Mouse (Mus musculus) gonadal fat pad, adult 2 months (tissue): ENCODE measurements around the gene Il23a. TPM values are rescaled to one million over a fixed set of nuclear protein-coding genes. Genes with fewer than 3 reads are reported as not detected.
A peak's percentile ranks its signal among the peaks of the same experiment; 100 is the strongest.
"Not testable (repeated sequence)": the region's sequence is repeated elsewhere in the genome, so short reads cannot be mapped to it uniquely, and the experiment has no call there.

Source experiments
- DNase-seq: peaks from one replicate; pipeline ENCODE4 v3.0.0-alpha.2; 2012; ENCODE audit warnings: low read depth
- polyA plus RNA-seq: library from polyadenylated mRNA; depleted of rRNA; stranded (reverse); fragments of >200 nt; gene quantifications from 2 replicates; pipeline ENCODE4 v1.2.3, GENCODE M21; 2012; rRNA removed

The Il23a gene
- polyA plus RNA-seq, 1 experiment, result 0.34 TPM

- no peak for DNase-seq
Measured at GRCm38 (mm10) chr10:128263393-128264310, 34.9 kb downstream of the Il23a start.

- DNase-seq, result no peak
Measured at GRCm38 (mm10) chr10:128262300-128262699, 36.3 kb downstream of the Il23a start.

- not testable (repeated sequence) for DNase-seq
Measured at GRCm38 (mm10) chr10:128260376-128260775, 38.2 kb downstream of the Il23a start.

- DNase-seq, result no peak
Measured at GRCm38 (mm10) chr10:128259946-128260345, 38.6 kb downstream of the Il23a start.

GRCm38 (mm10) chr10:128258953-128259352, 39.6 kb downstream of the Il23a start:
- DNase-seq, result no peak

GRCm38 (mm10) chr10:128256328-128256727, 42.2 kb downstream of the Il23a start:
- no peak for DNase-seq

GRCm38 (mm10) chr10:128255925-128256324, 42.6 kb downstream of the Il23a start:
- DNase-seq, result no peak

GRCm38 (mm10) chr10:128253677-128254255, 44.8 kb downstream of the Il23a start, which contains the start of gene Apon:
TSS of gene Apon (plus strand) at chr10:128254096.
- DNase-seq, result peak; percentile 63

GRCm38 (mm10) chr10:128250565-128250964, 48.0 kb downstream of the Il23a start:
- no peak for DNase-seq

- no peak for DNase-seq
Measured at GRCm38 (mm10) chr10:128247020-128247732, 51.4 kb downstream of the Il23a start.

Other genes with a start within 250 kb of the Il23a start
- gene Ptges3, start 239.8 kb downstream of the Il23a start, polyA plus RNA-seq, result 21.0 and 41.0 TPM in 2 replicates
- gene Atp5b, start 215.5 kb downstream of the Il23a start, polyA plus RNA-seq, result 2,186 and 2,996 TPM in 2 replicates
- 32.2 and 38.6 TPM in 2 replicates for gene Baz2a, start 207.2 kb downstream of the Il23a start, polyA plus RNA-seq
- 124 and 125 TPM in 2 replicates for gene Rbms2, start 118.5 kb downstream of the Il23a start, polyA plus RNA-seq
- 2.7 and 2.8 TPM in 2 replicates for gene Gls2, start 104.3 kb downstream of the Il23a start, polyA plus RNA-seq
- 9.1 and 12.2 TPM in 2 replicates for gene Spryd4, start 86.9 kb downstream of the Il23a start, polyA plus RNA-seq
- not detected in 2 replicates for gene Mip, start 72.9 kb downstream of the Il23a start, polyA plus RNA-seq
- gene Timeless, start 66.7 kb downstream of the Il23a start, polyA plus RNA-seq, result 3.5 and 3.6 TPM in 2 replicates
- gene Apon, start 44.7 kb downstream of the Il23a start, polyA plus RNA-seq, result 0.75 TPM in 1 of 2 replicates, not detected in the other
- gene Apof, start 30.1 kb downstream of the Il23a start, polyA plus RNA-seq, result 0.14 and 2.2 TPM in 2 replicates
- gene Stat2, start 28.2 kb downstream of the Il23a start, polyA plus RNA-seq, result 29.0 and 31.4 TPM in 2 replicates
- 22.9 and 23.6 TPM in 2 replicates for gene Pan2, start 4.6 kb upstream of the Il23a start, polyA plus RNA-seq
- 96.7 and 103 TPM in 2 replicates for gene Cnpy2, start 23.7 kb upstream of the Il23a start, polyA plus RNA-seq
- gene Cs, start 39.0 kb upstream of the Il23a start, polyA plus RNA-seq, result 252 and 282 TPM in 2 replicates
- gene Coq10a, start 70.2 kb upstream of the Il23a start, polyA plus RNA-seq, result 63.0 and 63.8 TPM in 2 replicates
- 27.4 and 35.1 TPM in 2 replicates for gene Ankrd52, start 78.4 kb upstream of the Il23a start, polyA plus RNA-seq
- gene Slc39a5, start 102.5 kb upstream of the Il23a start, polyA plus RNA-seq, result 0.27 and 0.38 TPM in 2 replicates
- 29.8 and 32.6 TPM in 2 replicates for gene Nabp2, start 112.7 kb upstream of the Il23a start, polyA plus RNA-seq
- 35.3 and 38.9 TPM in 2 replicates for gene Rnf41, start 112.9 kb upstream of the Il23a start, polyA plus RNA-seq
- gene Smarcc2, start 160.5 kb upstream of the Il23a start, polyA plus RNA-seq, result 92.5 and 115 TPM in 2 replicates
- 1,302 and 1,405 TPM in 2 replicates for gene Myl6, start 195.4 kb upstream of the Il23a start, polyA plus RNA-seq
- gene Myl6b, start 199.9 kb upstream of the Il23a start, polyA plus RNA-seq, result 4.3 and 5.5 TPM in 2 replicates
- gene Esyt1, start 227.1 kb upstream of the Il23a start, polyA plus RNA-seq, result 135 and 140 TPM in 2 replicates
- 11.8 and 13.0 TPM in 2 replicates for gene Zc3h10, start 249.0 kb upstream of the Il23a start, polyA plus RNA-seq